Mouse (Mus musculus): ENCODE measurements around the gene Myo1d. TPM values are rescaled to one million over a fixed set of nuclear protein-coding genes. Genes with fewer than 3 reads are reported as not detected.

The Myo1d gene
- polyA plus RNA-seq, 1 experiment from 2014 or later: 21.6 TPM

- Histone ChIP-seq H3K36me3 (ENCODE audit: control insufficient read depth, insufficient read depth, low read length) (no peaks in the 10 kb centered on the region), H3K4me2 (replicated peaks; ENCODE audit: low read depth) (no peak overlapping the region), H3K4me3 (ENCODE audit: low read depth, low read length) (no peak overlapping the region), H3K9ac (ENCODE audit: low read length) (no peak overlapping the region), H3K27ac (replicated peaks) (no peak overlapping the region), H3K4me1 (replicated peaks; ENCODE audit: control insufficient read depth, insufficient read depth) (no peaks in the 10 kb centered on the region), H3K9me3 (ENCODE audit: control insufficient read depth, low read length) (no peaks in the 10 kb centered on the region), H3K27me3 (ENCODE audit: control insufficient read depth, insufficient read depth, low read length) (no peaks in the 10 kb centered on the region)
- DNase-seq (ENCODE audit: low spot score): no peak
- TF ChIP-seq EP300 (optimal IDR thresholded peaks at IDR 0.05) (no peak), CTCF (IDR thresholded peaks at IDR 0.05; ENCODE audit: low read depth) (no peak)
- 74% methylated on average over 3 of the region's 3 CpGs for WGBS
- ATAC-seq (ENCODE audit: low FRiP score, low TSS enrichment): no peak
Observed at GRCm38 (mm10) chr11:80771186-80771585, 8.6 kb downstream of the Myo1d start.

- Histone ChIP-seq H3K36me3 (ENCODE audit: control insufficient read depth, insufficient read depth, low read length) (no peaks in the 10 kb centered on the region), H3K9me3 (ENCODE audit: control insufficient read depth, low read length) (no peaks in the 10 kb centered on the region), H3K4me3 (ENCODE audit: low read depth, low read length) (no peak overlapping the region), H3K4me1 (replicated peaks; ENCODE audit: control insufficient read depth, insufficient read depth) (no peaks in the 10 kb centered on the region), H3K27me3 (ENCODE audit: control insufficient read depth, insufficient read depth, low read length) (no peaks in the 10 kb centered on the region), H3K27ac (replicated peaks) (no peak overlapping the region), H3K9ac (ENCODE audit: low read length) (no peak overlapping the region), H3K4me2 (replicated peaks; ENCODE audit: low read depth) (no peak overlapping the region)
- no peak for DNase-seq (ENCODE audit: low spot score)
- ATAC-seq (ENCODE audit: low FRiP score, low TSS enrichment): no peak
- WGBS: 63% methylated on average over 3 of the region's 3 CpGs
- TF ChIP-seq EP300 (optimal IDR thresholded peaks at IDR 0.05) (no peak), CTCF (IDR thresholded peaks at IDR 0.05; ENCODE audit: low read depth) (no peak)
Observed at GRCm38 (mm10) chr11:80767320-80767617, 12.6 kb downstream of the Myo1d start.

- Histone ChIP-seq H3K27ac (replicated peaks) (no peak overlapping the region), H3K4me2 (replicated peaks; ENCODE audit: low read depth) (no peak overlapping the region), H3K9me3 (ENCODE audit: control insufficient read depth, low read length) (no peaks in the 10 kb centered on the region), H3K4me3 (ENCODE audit: low read depth, low read length) (no peak overlapping the region), H3K4me1 (replicated peaks; ENCODE audit: control insufficient read depth, insufficient read depth) (no peaks in the 10 kb centered on the region), H3K27me3 (ENCODE audit: control insufficient read depth, insufficient read depth, low read length) (no peaks in the 10 kb centered on the region), H3K36me3 (ENCODE audit: control insufficient read depth, insufficient read depth, low read length) (no peaks in the 10 kb centered on the region), H3K9ac (ENCODE audit: low read length) (no peak overlapping the region)
- ATAC-seq (ENCODE audit: low FRiP score, low TSS enrichment) (no peak), DNase-seq (ENCODE audit: low spot score) (no peak)
- WGBS: 58% methylated on average over 6 of the region's 6 CpGs
- TF ChIP-seq EP300 (optimal IDR thresholded peaks at IDR 0.05) (no peak), CTCF (IDR thresholded peaks at IDR 0.05; ENCODE audit: low read depth) (no peak)
Observed at GRCm38 (mm10) chr11:80766472-80767319, 13.1 kb downstream of the Myo1d start.

- DNase-seq (ENCODE audit: low spot score) (no peak), ATAC-seq (ENCODE audit: low FRiP score, low TSS enrichment) (no peak)
- Histone ChIP-seq H3K4me3 (ENCODE audit: low read depth, low read length) (no peak overlapping the region), H3K9ac (ENCODE audit: low read length) (no peak overlapping the region), H3K4me1 (replicated peaks; ENCODE audit: control insufficient read depth, insufficient read depth) (no peaks in the 10 kb centered on the region), H3K27me3 (ENCODE audit: control insufficient read depth, insufficient read depth, low read length) (no peaks in the 10 kb centered on the region), H3K36me3 (ENCODE audit: control insufficient read depth, insufficient read depth, low read length) (no peaks in the 10 kb centered on the region), H3K4me2 (replicated peaks; ENCODE audit: low read depth) (no peak overlapping the region), H3K27ac (replicated peaks) (no peak overlapping the region), H3K9me3 (ENCODE audit: control insufficient read depth, low read length) (no peaks in the 10 kb centered on the region)
- TF ChIP-seq CTCF (IDR thresholded peaks at IDR 0.05; ENCODE audit: low read depth) (no peak), EP300 (optimal IDR thresholded peaks at IDR 0.05) (no peak)
- 89% methylated on average over 4 of the region's 4 CpGs for WGBS
Observed at GRCm38 (mm10) chr11:80766068-80766467, 13.8 kb downstream of the Myo1d start.

- 65% methylated on average over 4 of the region's 4 CpGs for WGBS
- Histone ChIP-seq H3K9ac (ENCODE audit: low read length) (no peak overlapping the region), H3K27ac (replicated peaks) (no peak overlapping the region), H3K4me3 (ENCODE audit: low read depth, low read length) (no peak overlapping the region), H3K4me1 (replicated peaks; ENCODE audit: control insufficient read depth, insufficient read depth) (no peaks in the 10 kb centered on the region), H3K36me3 (ENCODE audit: control insufficient read depth, insufficient read depth, low read length) (no peaks in the 10 kb centered on the region), H3K27me3 (ENCODE audit: control insufficient read depth, insufficient read depth, low read length) (no peaks in the 10 kb centered on the region), H3K4me2 (replicated peaks; ENCODE audit: low read depth) (no peak overlapping the region), H3K9me3 (ENCODE audit: control insufficient read depth, low read length) (no peaks in the 10 kb centered on the region)
- no peak for TF ChIP-seq EP300 (optimal IDR thresholded peaks at IDR 0.05)
- no peak for TF ChIP-seq CTCF (IDR thresholded peaks at IDR 0.05; ENCODE audit: low read depth)
- ATAC-seq (ENCODE audit: low FRiP score, low TSS enrichment): no peak
- no peak for DNase-seq (ENCODE audit: low spot score)
Observed at GRCm38 (mm10) chr11:80762066-80762465, 17.8 kb downstream of the Myo1d start.

GRCm38 (mm10) chr11:80761285-80761974, 18.4 kb downstream of the Myo1d start:
- H3K27me3 ChIP-seq (ENCODE audit: control insufficient read depth, insufficient read depth, low read length): no peaks in the 10 kb centered on the region
- H3K27ac ChIP-seq (replicated peaks): no peak overlapping the region
- ATAC-seq (ENCODE audit: low FRiP score, low TSS enrichment): no peak
- TF ChIP-seq CTCF (IDR thresholded peaks at IDR 0.05; ENCODE audit: low read depth) (no peak), EP300 (optimal IDR thresholded peaks at IDR 0.05) (no peak)
- no peaks in the 10 kb centered on the region for H3K36me3 ChIP-seq (ENCODE audit: control insufficient read depth, insufficient read depth, low read length)
- no peak overlapping the region for H3K4me2 ChIP-seq (replicated peaks; ENCODE audit: low read depth)
- DNase-seq (ENCODE audit: low spot score): no peak
- WGBS: 62% methylated on average over 3 of the region's 3 CpGs
- no peak overlapping the region for H3K4me3 ChIP-seq (ENCODE audit: low read depth, low read length)
- no peak overlapping the region for H3K9ac ChIP-seq (ENCODE audit: low read length)
- H3K4me1 ChIP-seq (replicated peaks; ENCODE audit: control insufficient read depth, insufficient read depth): no peaks in the 10 kb centered on the region
- no peaks in the 10 kb centered on the region for H3K9me3 ChIP-seq (ENCODE audit: control insufficient read depth, low read length)
